Mouse (Mus musculus) forebrain, embryonic 15.5 days (tissue): ENCODE results near the gene Rpl28. TPM values are rescaled to one million over a fixed set of nuclear protein-coding genes. Genes with fewer than 3 reads are reported as not detected.

Experiments
- ATAC-seq: fragments of 200-750 bp; cut with Nextera tagmentation; replicated peaks from 2 replicates; pipeline ENCODE4 v1.8.0; 2017; ENCODE audit warnings: mild to moderate bottlenecking, moderate TSS enrichment, moderate library complexity
- H3K27ac ChIP-seq: fragments of 300-500 bp; sonication (generic); replicated peaks from 2 replicates; pipeline ENCODE4 v1.5.1; 2015; ENCODE audit warnings: mild to moderate bottlenecking, inconsistent platforms
- H3K27me3 ChIP-seq: fragments of 300-500 bp; sonication (generic); 2 replicates; pipeline ENCODE4 v1.6.1; 2015; ENCODE audit warnings: inconsistent platforms
- H3K36me3 ChIP-seq: fragments of 300-500 bp; sonication (generic); 2 replicates; pipeline ENCODE4 v1.6.1; 2015; ENCODE audit warnings: mild to moderate bottlenecking, inconsistent platforms
- H3K4me1 ChIP-seq: fragments of 300-500 bp; sonication (generic); 2 replicates; pipeline ENCODE4 v1.6.1; 2015; ENCODE audit warnings: inconsistent platforms
- H3K4me2 ChIP-seq: fragments of 300-500 bp; sonication (generic); replicated peaks from 2 replicates; pipeline ENCODE4 v1.6.1; 2015; ENCODE audit warnings: mild to moderate bottlenecking, inconsistent platforms
- H3K4me3 ChIP-seq: fragments of 300-500 bp; sonication (generic); 2 replicates; pipeline ENCODE4 v1.5.1; 2015; ENCODE audit warnings: mild to moderate bottlenecking, inconsistent platforms
- H3K9ac ChIP-seq: fragments of 300-500 bp; sonication (generic); replicated peaks from 2 replicates; pipeline ENCODE4 v1.6.1; 2015; ENCODE audit warnings: mild to moderate bottlenecking, inconsistent platforms
- H3K9me3 ChIP-seq: fragments of 300-500 bp; sonication (generic); 2 replicates; pipeline ENCODE4 v1.6.1; 2016; ENCODE audit warnings: inconsistent platforms
- WGBS: fragments of 180-500 bp; shearing (Covaris S2); methylation state at CpG from one replicate; pipeline ENCODE4 v1.1.7; 2015; ENCODE audit warnings: mixed read lengths; 5-methylcytosine and 5-hydroxymethylcytosine counted together
- polyA plus RNA-seq: library from polyadenylated mRNA; unstranded; fragments of >200 nt; fragmentation: Nextera tagmentation; extraction: Ambion mirVana; gene quantifications from 2 replicates; pipeline ENCODE4 v1.2.1, GENCODE M21; 2015

Gene Rpl28
- polyA plus RNA-seq, result 224 and 256 TPM in 2 replicates

GRCm38 (mm10) chr7:4792278-4793212 lies at the start of gene Rpl28:
Gene Rpl28, plus strand, starts transcription at chr7:4792874.
- H3K27ac ChIP-seq, result peak within 1 kb of the TSS; percentile 89
- H3K4me1 ChIP-seq, result peaks cover 35% of the 10 kb centered on the region
- peak within 1 kb of the TSS; percentile 78 for H3K4me2 ChIP-seq
- H3K36me3 ChIP-seq, result peaks cover 34% of the 10 kb centered on the region
- H3K27me3 ChIP-seq, result peaks cover 2% of the 10 kb centered on the region; the same call in 1 of the 2 replicates
- H3K4me3 ChIP-seq, result peak within 1 kb of the TSS; percentile 92
- ATAC-seq, result peak; percentile 92
- no peaks in the 10 kb centered on the region for H3K9me3 ChIP-seq
- 1% methylated on average over 54 of the region's 54 CpGs for WGBS
- H3K9ac ChIP-seq, result peak within 1 kb of the TSS; percentile 93

DNA sequence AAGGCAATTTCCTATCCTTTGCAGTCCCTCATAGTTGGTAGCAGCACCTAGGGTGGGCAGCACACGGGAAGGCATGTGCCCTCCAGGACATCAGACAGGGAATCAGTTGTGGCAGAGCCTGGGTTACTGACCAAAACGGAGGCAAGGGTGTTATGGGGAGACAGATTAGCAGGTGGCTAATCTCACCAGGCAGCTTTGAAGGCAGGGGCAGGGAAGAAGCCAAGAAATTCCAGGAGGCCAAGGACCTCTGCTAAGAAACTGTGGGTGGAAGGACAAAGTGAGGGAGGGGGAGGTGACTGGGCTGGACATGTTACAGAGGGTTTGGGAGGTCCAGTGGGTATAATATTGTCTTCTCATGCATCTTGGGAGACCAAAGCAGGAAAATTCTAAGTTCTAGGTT lies 49.3 kb upstream of the Rpl28 start:
- Histone ChIP-seq H3K4me3 (no peak overlapping the region), H3K27ac (no peak overlapping the region), H3K9me3 (no peaks in the 10 kb centered on the region), H3K4me1 (peaks cover 34% of the 10 kb centered on the region), H3K4me2 (no peak overlapping the region), H3K27me3 (no peaks in the 10 kb centered on the region), H3K36me3 (peaks cover 12% of the 10 kb centered on the region), H3K9ac (no peak overlapping the region)
- no peak for ATAC-seq
- 66% methylated on average over 2 of the region's 2 CpGs for WGBS

- no peaks in the 10 kb centered on the region for H3K27me3 ChIP-seq
- 93% methylated on average over 6 of the region's 6 CpGs for WGBS
- H3K9me3 ChIP-seq, result no peaks in the 10 kb centered on the region
- H3K9ac ChIP-seq, result no peak overlapping the region
- no peak overlapping the region for H3K4me3 ChIP-seq
- no peak overlapping the region for H3K27ac ChIP-seq
- ATAC-seq, result no peak
- H3K4me2 ChIP-seq, result no peak overlapping the region
- peaks cover 12% of the 10 kb centered on the region for H3K36me3 ChIP-seq
- H3K4me1 ChIP-seq, result peaks cover 25% of the 10 kb centered on the region
These were observed 47.8 kb upstream of the Rpl28 start for GRCm38 (mm10) chr7:4744886-4745285.

GRCm38 (mm10) chr7:4746326-4746980 lies 46.2 kb upstream of the Rpl28 start:
- no peaks in the 10 kb centered on the region for H3K9me3 ChIP-seq
- peaks cover 18% of the 10 kb centered on the region for H3K4me1 ChIP-seq
- H3K27me3 ChIP-seq, result no peaks in the 10 kb centered on the region
- H3K27ac ChIP-seq, result no peak overlapping the region
- no peak overlapping the region for H3K4me3 ChIP-seq
- peaks cover 12% of the 10 kb centered on the region for H3K36me3 ChIP-seq
- 83% methylated on average over 22 of the region's 22 CpGs for WGBS
- H3K9ac ChIP-seq, result no peak overlapping the region
- H3K4me2 ChIP-seq, result no peak overlapping the region
- no peak for ATAC-seq

- no peak for ATAC-seq
- 82% methylated on average over 9 of the region's 9 CpGs for WGBS
- Histone ChIP-seq H3K36me3 (peaks cover 12% of the 10 kb centered on the region), H3K4me2 (no peak overlapping the region), H3K27me3 (no peaks in the 10 kb centered on the region), H3K9ac (no peak overlapping the region), H3K27ac (no peak overlapping the region), H3K4me3 (no peak overlapping the region), H3K9me3 (no peaks in the 10 kb centered on the region), H3K4me1 (peaks cover 17% of the 10 kb centered on the region)
These were observed 45.3 kb upstream of the Rpl28 start for GRCm38 (mm10) chr7:4747156-4747899.

- no peaks in the 10 kb centered on the region for H3K27me3 ChIP-seq
- ATAC-seq, result no peak
- H3K9me3 ChIP-seq, result no peaks in the 10 kb centered on the region
- H3K9ac ChIP-seq, result no peak overlapping the region
- H3K4me3 ChIP-seq, result no peak overlapping the region
- H3K4me1 ChIP-seq, result peaks cover 19% of the 10 kb centered on the region
- no peak overlapping the region for H3K27ac ChIP-seq
- WGBS, result 90% methylated on average over 4 of the region's 4 CpGs
- H3K4me2 ChIP-seq, result no peak overlapping the region
- H3K36me3 ChIP-seq, result peaks cover 12% of the 10 kb centered on the region
These were observed 44.4 kb upstream of the Rpl28 start for GRCm38 (mm10) chr7:4748321-4748720.

DNA sequence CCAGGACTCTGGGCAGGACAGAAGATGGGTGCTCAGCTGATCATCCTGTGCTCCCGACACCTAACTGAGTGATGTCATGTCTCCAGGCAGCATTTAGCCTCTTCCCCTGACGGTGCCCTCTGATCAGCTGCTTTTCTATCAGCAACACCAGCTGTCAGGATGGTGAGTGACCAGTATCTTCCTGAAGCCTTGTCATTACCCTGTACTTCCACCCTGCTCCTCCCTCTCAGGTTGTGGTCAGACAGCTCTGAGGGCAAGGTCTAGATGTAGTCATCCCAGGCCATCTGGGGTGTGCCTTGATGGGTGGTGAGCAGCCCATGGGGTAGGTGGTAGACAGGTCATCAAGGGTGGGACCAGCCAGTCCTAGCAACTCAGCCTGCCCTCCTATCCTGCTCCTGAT lies 43.5 kb upstream of the Rpl28 start:
- Histone ChIP-seq H3K27me3 (no peaks in the 10 kb centered on the region), H3K36me3 (peaks cover 12% of the 10 kb centered on the region), H3K4me1 (peaks cover 19% of the 10 kb centered on the region), H3K9me3 (no peaks in the 10 kb centered on the region), H3K9ac (no peak overlapping the region), H3K4me3 (no peak overlapping the region), H3K27ac (no peak overlapping the region), H3K4me2 (no peak overlapping the region)
- 88% methylated on average over 2 of the region's 2 CpGs for WGBS
- ATAC-seq, result no peak

DNA sequence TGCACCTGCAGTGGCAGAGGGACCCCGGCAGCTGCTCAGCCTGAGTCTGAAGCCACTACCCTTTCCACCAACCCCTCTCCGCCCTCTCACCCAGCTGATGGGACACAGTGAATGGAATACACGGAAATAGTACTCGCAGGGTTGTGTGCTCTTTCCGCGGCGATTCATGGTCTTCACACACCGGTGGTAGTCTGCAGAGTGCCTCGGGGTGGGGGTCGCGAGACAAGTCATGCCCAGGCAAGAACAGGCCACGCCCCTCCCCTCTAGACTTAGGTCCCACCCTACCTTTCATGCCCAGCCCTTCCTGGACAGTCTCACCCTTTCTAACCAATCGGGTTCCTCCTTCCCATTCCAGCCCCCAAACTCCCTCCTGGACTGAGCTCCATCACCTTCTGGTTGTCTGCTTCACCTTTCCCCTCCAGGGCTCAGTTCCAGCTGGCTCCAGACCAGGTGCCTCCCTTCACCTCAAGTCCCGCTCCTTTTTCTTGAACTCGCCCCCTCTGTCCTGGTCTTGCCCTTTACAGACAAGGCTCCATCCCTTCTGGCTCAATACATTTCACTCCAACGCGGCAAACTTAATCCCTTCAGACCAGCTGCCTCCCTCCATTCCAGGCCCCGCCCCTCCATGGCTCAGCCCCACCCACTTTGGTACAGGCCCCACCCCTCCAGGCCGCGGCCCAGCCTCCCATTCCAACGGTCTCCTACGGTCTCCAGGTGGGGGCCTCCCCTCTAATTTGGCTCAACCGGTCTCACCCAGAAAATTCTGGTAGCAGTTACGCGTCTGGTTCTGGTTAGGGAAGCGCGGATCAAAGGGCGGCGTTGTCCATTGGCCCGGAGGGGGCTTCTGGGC lies 40.5 kb upstream of the Rpl28 start:
- H3K36me3 ChIP-seq, result no peaks in the 10 kb centered on the region
- H3K27ac ChIP-seq, result no peak overlapping the region
- H3K4me3 ChIP-seq, result peak overlapping the region; percentile 27
- peak; percentile 55 for ATAC-seq
- WGBS, result under 1% methylated on average over 29 of the region's 30 CpGs
- peak overlapping the region; percentile 38 for H3K4me2 ChIP-seq
- H3K9me3 ChIP-seq, result no peaks in the 10 kb centered on the region
- no peak overlapping the region for H3K9ac ChIP-seq
- H3K4me1 ChIP-seq, result peaks cover 19% of the 10 kb centered on the region
- no peaks in the 10 kb centered on the region for H3K27me3 ChIP-seq

DNA sequence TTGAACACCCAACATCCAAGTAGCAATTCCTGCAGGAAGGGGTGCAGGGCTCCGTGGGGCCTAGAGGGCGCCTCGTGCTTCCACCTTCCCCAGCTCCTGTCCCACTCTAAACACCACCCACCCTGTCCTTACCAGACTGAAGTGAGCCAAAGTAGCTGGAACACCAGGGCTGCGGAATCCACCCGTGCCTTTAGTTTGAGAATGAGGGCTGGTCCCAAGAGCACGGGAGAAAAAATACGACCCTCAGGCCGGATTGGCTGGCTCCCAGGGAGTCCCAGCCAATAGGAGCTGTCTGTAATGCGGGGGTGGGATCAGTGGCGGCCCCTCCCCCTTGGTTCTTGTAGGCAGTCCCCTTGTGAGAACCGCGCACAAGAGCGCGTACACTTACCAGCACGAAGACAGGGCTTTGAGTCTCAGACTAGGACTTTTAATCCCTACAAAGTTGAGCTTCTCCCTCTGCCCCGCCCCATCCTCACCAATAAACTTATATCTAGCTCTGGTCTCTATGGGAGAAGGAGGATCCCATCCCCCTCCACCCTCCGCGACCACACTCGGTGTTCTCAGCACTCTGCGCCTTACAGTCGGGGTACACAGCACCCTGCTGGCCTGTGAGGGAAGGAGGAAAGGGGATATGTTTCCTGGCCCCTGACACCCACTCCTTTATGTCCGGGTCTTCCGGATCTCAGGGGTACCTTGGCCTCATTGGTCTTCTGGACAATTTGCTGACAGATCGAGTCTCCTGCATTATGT lies 39.7 kb upstream of the Rpl28 start, which contains the start of gene Cox6b2:
Gene Cox6b2, minus strand, starts transcription at position 274 of the 750 bp plus-strand sequence.
- H3K9me3 ChIP-seq, result no peaks in the 10 kb centered on the region
- H3K4me2 ChIP-seq, result peak within 1 kb of the TSS; percentile 38
- H3K9ac ChIP-seq, result no peak within 1 kb of the TSS
- no peak within 1 kb of the TSS for H3K27ac ChIP-seq
- peaks cover 19% of the 10 kb centered on the region for H3K4me1 ChIP-seq
- 3% methylated on average over 24 of the region's 24 CpGs for WGBS
- no peaks in the 10 kb centered on the region for H3K36me3 ChIP-seq
- no peaks in the 10 kb centered on the region for H3K27me3 ChIP-seq
- H3K4me3 ChIP-seq, result peak within 1 kb of the TSS; percentile 27
- peak; percentile 92 for ATAC-seq

DNA sequence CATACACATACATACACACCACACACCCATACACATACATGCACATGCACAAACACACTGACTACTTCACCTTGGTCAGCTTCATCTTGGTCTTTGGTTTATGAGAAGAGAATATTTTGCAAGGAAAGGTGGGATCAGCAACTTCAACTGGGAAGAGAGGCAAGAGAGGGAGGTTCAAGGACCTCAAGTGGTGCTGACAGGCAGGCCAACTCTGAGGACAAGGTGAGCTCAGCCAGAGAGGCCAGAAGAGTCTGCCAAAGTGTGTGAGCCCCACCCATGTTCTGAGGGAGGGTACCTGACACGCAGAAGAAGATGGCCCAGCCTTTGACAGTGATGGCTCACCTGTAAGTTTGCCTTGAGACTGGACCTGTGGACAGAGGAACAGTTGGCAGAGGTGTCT lies 33.0 kb upstream of the Rpl28 start:
- no peaks in the 10 kb centered on the region for H3K27me3 ChIP-seq
- WGBS, result 40% methylated on average over 1 of the region's 1 CpGs

More for the DNA sequence above, 33.0 kb upstream of the Rpl28 start:
- Histone ChIP-seq H3K4me3 (no peak overlapping the region), H3K9me3 (no peaks in the 10 kb centered on the region), H3K36me3 (no peaks in the 10 kb centered on the region), H3K4me2 (no peak overlapping the region), H3K9ac (no peak overlapping the region), H3K4me1 (peaks cover 2% of the 10 kb centered on the region; the same call in 1 of the 2 replicates), H3K27ac (no peak overlapping the region)
- ATAC-seq, result no peak
